Mouse (Mus musculus): ENCODE results near the gene Leap2. TPM values are rescaled to one million over a fixed set of nuclear protein-coding genes. Genes with fewer than 3 reads are reported as not detected.

Leap2 gene
- polyA plus RNA-seq, 1 experiment = not detected

DNA sequence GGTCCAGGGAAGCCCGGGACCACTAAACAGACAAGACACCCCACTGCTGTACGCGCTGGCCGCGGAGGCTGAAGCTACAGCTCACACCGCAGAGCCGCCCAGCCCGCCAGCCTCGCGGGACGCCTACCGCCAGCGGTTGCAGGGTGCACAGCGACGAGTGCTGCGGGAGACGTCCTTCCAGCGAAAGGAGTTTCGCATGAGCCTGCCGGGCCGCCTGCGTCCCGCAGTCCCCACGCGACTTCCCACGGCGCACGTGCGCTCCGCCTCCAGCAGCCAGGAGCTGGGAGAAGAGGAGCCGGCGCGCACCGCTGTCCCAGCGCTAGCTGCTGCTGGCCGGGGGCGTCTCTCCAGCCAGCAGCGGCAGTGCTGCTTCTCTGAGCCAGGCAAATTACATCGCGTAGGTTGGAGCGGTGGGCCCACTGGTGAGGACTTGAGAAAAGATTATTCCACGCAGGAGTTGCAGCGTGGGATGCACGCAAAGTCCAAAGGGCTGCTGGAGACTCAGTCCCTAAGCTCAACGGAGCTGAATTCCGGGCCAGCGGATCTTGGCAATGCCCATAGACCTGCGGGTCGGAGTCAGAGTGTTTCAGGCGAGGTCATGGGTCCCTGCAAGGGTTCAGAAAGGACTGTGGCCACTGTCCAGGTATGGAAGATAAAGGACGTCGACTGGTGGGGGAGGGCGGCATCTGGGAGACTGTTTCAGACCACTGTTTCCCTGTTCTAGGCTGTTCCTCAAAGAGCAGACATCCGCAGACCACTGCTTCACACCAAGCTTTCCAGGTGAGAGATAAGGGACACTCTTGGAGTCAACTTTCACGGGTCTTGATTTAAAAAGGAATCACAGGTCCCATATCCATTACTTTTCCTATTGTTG is 40.8 kb upstream of the Leap2 start:
- Histone ChIP-seq H3K4me3 (ENCODE audit: insufficient read depth, poor library complexity, severe bottlenecking) (no peak overlapping the region), H3ac (ENCODE audit: control insufficient read depth, insufficient read length, low read depth) (no peak overlapping the region), H3K79me3 (ENCODE audit: low read depth) (no peaks in the 10 kb centered on the region), H3K79me2 (ENCODE audit: control insufficient read depth, insufficient read depth) (no peaks in the 10 kb centered on the region), H3K27me3 (ENCODE audit: control insufficient read depth, insufficient read depth, insufficient read length) (no peaks in the 10 kb centered on the region), H3K36me3 (ENCODE audit: control insufficient read depth, insufficient read depth) (no peaks in the 10 kb centered on the region)
- TF ChIP-seq FOSL1 (IDR thresholded peaks at IDR 0.05; ENCODE audit: insufficient read depth, low read length, poor library complexity, severe bottlenecking) (no peak), MYOD1 (IDR thresholded peaks at IDR 0.05; ENCODE audit: control insufficient read depth, insufficient read length, low read depth) (no peak), USF1 (IDR thresholded peaks at IDR 0.05; ENCODE audit: low read depth) (no peak), CEBPB (IDR thresholded peaks at IDR 0.05; ENCODE audit: low read depth) (no peak), MYOG (IDR thresholded peaks at IDR 0.05; ENCODE audit: control insufficient read depth, extremely low read depth, insufficient read length) (no peak), MAX (IDR thresholded peaks at IDR 0.05) (no peak), CTCF (IDR thresholded peaks at IDR 0.05; ENCODE audit: control insufficient read depth, insufficient read depth, insufficient read length) (no peak)

DNA sequence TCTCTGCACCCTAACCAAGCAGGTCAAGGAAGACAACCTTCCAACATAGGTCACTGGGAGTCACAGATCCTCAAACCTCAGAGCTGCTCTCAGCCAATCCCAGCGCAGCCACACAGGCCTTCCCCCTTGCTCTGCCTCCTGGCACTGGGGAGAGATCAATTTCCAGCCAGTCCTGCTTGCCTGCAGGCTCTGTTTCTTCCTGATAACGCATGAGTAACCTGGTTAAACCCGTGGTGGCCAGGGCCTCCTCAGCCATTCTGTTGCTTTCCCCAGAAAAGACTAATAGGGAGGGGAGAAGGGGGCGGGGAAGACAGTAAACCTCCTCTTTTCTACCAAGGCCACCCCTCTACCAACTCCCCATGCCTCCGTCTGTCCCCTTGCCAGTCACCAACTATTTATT is 38.8 kb upstream of the Leap2 start:
- no peaks in the 10 kb centered on the region for H3K27me3 ChIP-seq (ENCODE audit: control insufficient read depth, insufficient read depth, insufficient read length)
- TF ChIP-seq MAX (IDR thresholded peaks at IDR 0.05) (no peak), MYOD1 (IDR thresholded peaks at IDR 0.05; ENCODE audit: control insufficient read depth, insufficient read length, low read depth) (no peak), FOSL1 (IDR thresholded peaks at IDR 0.05; ENCODE audit: insufficient read depth, low read length, poor library complexity, severe bottlenecking) (no peak), CTCF (IDR thresholded peaks at IDR 0.05; ENCODE audit: control insufficient read depth, insufficient read depth, insufficient read length) (no peak), USF1 (IDR thresholded peaks at IDR 0.05; ENCODE audit: low read depth) (no peak), MYOG (IDR thresholded peaks at IDR 0.05; ENCODE audit: control insufficient read depth, extremely low read depth, insufficient read length) (no peak), CEBPB (IDR thresholded peaks at IDR 0.05; ENCODE audit: low read depth) (no peak)

DNA sequence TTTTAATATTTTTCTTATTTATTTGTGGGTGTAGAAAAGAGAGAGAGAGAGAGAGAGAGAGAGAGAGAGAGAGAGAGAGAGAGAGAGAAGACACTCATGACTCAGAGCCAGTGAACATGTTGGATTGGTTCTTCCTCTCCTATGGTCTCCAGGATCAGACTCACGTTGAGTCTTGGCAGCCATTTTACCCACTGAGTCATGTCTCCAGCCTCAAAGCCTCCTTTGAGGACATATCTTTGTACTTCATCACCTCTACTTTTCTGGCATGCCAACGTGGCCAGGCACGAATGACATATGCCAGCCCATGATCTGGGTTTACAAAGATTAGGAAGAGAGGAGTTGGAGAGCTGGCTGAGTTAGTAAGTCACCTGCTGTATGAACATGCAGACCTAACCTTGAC is 37.2 kb upstream of the Leap2 start:
- no peak for TF ChIP-seq MYOD1 (IDR thresholded peaks at IDR 0.05; ENCODE audit: control insufficient read depth, insufficient read length, low read depth)
- no peak for TF ChIP-seq CTCF (IDR thresholded peaks at IDR 0.05; ENCODE audit: control insufficient read depth, insufficient read depth, insufficient read length)
- no peak for TF ChIP-seq FOSL1 (IDR thresholded peaks at IDR 0.05; ENCODE audit: insufficient read depth, low read length, poor library complexity, severe bottlenecking)
- TF ChIP-seq USF1 (IDR thresholded peaks at IDR 0.05; ENCODE audit: low read depth) = no peak
- TF ChIP-seq MYOG (IDR thresholded peaks at IDR 0.05; ENCODE audit: control insufficient read depth, extremely low read depth, insufficient read length) = no peak
- TF ChIP-seq CEBPB (IDR thresholded peaks at IDR 0.05; ENCODE audit: low read depth) = no peak
- TF ChIP-seq MAX (IDR thresholded peaks at IDR 0.05) = no peak
- Histone ChIP-seq H3K4me3 (ENCODE audit: insufficient read depth, poor library complexity, severe bottlenecking) (no peak overlapping the region), H3K27me3 (ENCODE audit: control insufficient read depth, insufficient read depth, insufficient read length) (no peaks in the 10 kb centered on the region), H3K79me2 (ENCODE audit: control insufficient read depth, insufficient read depth) (no peaks in the 10 kb centered on the region), H3K36me3 (ENCODE audit: control insufficient read depth, insufficient read depth) (no peaks in the 10 kb centered on the region), H3K79me3 (ENCODE audit: low read depth) (no peaks in the 10 kb centered on the region), H3ac (ENCODE audit: control insufficient read depth, insufficient read length, low read depth) (no peak overlapping the region)

More for the DNA sequence above, 38.8 kb upstream of the Leap2 start:
- Histone ChIP-seq H3K79me3 (ENCODE audit: low read depth) (no peaks in the 10 kb centered on the region), H3ac (ENCODE audit: control insufficient read depth, insufficient read length, low read depth) (no peak overlapping the region), H3K79me2 (ENCODE audit: control insufficient read depth, insufficient read depth) (no peaks in the 10 kb centered on the region), H3K36me3 (ENCODE audit: control insufficient read depth, insufficient read depth) (no peaks in the 10 kb centered on the region), H3K4me3 (ENCODE audit: insufficient read depth, poor library complexity, severe bottlenecking) (no peak overlapping the region)

DNA sequence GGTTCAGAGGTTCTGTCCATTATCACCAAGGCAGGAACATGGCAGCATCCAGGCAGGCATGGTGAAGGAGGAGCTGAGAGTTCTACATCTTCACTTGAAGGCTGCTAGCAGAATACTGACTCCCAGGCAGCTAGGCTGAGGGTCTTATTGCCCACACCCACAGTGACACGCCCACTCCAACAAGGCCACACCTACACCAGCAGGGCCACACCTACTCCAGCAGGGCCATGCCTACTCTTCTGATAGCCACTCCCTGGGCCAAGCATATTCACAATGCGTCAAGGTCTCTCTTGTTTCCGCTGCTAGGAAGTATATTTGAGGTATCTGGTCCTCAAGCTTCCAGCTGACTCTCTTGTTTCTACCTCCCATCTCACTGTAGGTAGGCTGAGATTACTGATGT is 36.0 kb upstream of the Leap2 start:
- Histone ChIP-seq H3ac (ENCODE audit: control insufficient read depth, insufficient read length, low read depth) (no peak overlapping the region), H3K36me3 (ENCODE audit: control insufficient read depth, insufficient read depth) (no peaks in the 10 kb centered on the region), H3K27me3 (ENCODE audit: control insufficient read depth, insufficient read depth, insufficient read length) (no peaks in the 10 kb centered on the region), H3K79me2 (ENCODE audit: control insufficient read depth, insufficient read depth) (no peaks in the 10 kb centered on the region), H3K4me3 (ENCODE audit: insufficient read depth, poor library complexity, severe bottlenecking) (no peak overlapping the region), H3K79me3 (ENCODE audit: low read depth) (no peaks in the 10 kb centered on the region)
- TF ChIP-seq MYOG (IDR thresholded peaks at IDR 0.05; ENCODE audit: control insufficient read depth, extremely low read depth, insufficient read length) (no peak), FOSL1 (IDR thresholded peaks at IDR 0.05; ENCODE audit: insufficient read depth, low read length, poor library complexity, severe bottlenecking) (no peak), MAX (IDR thresholded peaks at IDR 0.05) (no peak), USF1 (IDR thresholded peaks at IDR 0.05; ENCODE audit: low read depth) (no peak), CEBPB (IDR thresholded peaks at IDR 0.05; ENCODE audit: low read depth) (no peak), CTCF (IDR thresholded peaks at IDR 0.05; ENCODE audit: control insufficient read depth, insufficient read depth, insufficient read length) (no peak), MYOD1 (IDR thresholded peaks at IDR 0.05; ENCODE audit: control insufficient read depth, insufficient read length, low read depth) (no peak)

- TF ChIP-seq USF1 (IDR thresholded peaks at IDR 0.05; ENCODE audit: low read depth) (no peak), FOSL1 (IDR thresholded peaks at IDR 0.05; ENCODE audit: insufficient read depth, low read length, poor library complexity, severe bottlenecking) (no peak), CEBPB (IDR thresholded peaks at IDR 0.05; ENCODE audit: low read depth) (no peak), MAX (IDR thresholded peaks at IDR 0.05) (no peak)
- Histone ChIP-seq H3K36me3 (ENCODE audit: control insufficient read depth, insufficient read depth) (no peaks in the 10 kb centered on the region), H3K79me2 (ENCODE audit: control insufficient read depth, insufficient read depth) (no peaks in the 10 kb centered on the region), H3K79me3 (ENCODE audit: low read depth) (no peaks in the 10 kb centered on the region), H3K4me3 (ENCODE audit: insufficient read depth, poor library complexity, severe bottlenecking) (peak overlapping the region; percentile 29), H3ac (ENCODE audit: control insufficient read depth, insufficient read length, low read depth) (peak overlapping the region; percentile 71), H3K27me3 (ENCODE audit: control insufficient read depth, insufficient read depth, insufficient read length) (no peaks in the 10 kb centered on the region)
Observed at GRCm38 (mm10) chr11:53457372-53457954, 34.5 kb upstream of the Leap2 start.

Measured in C2C12 (cell line).